Mouse (Mus musculus) gastrocnemius, adult 18-20 months (tissue): ENCODE data around the gene Serpina12. TPM values are rescaled to one million over a fixed set of nuclear protein-coding genes. Genes with fewer than 3 reads are reported as not detected.
A peak's percentile ranks its signal among the peaks of the same experiment; 100 is the strongest.

Experiments
- DNase-seq: peaks from one replicate; pipeline ENCODE4 v3.0.0; 2021; ENCODE audit warnings: low spot score
- long read RNA-seq, 2 experiments: library from polyadenylated mRNA; stranded (forward); transcript quantifications; one replicate each; pipeline ENCODE4 v2.0.0; 2021
- total RNA-seq, 2 experiments: library from RNA; stranded (reverse); gene quantifications; 2 replicates each; pipeline ENCODE4 v1.2.3; 2021

The Serpina12 gene
- not detected for total RNA-seq
- long read RNA-seq, experiment 1: 0 reads
- long read RNA-seq, experiment 2: 0 reads

- no peak for DNase-seq
These were observed at the start of gene Serpina12 for GRCm38 (mm10) chr12:104044343-104044742. Gene Serpina12 (minus strand): TSS chr12:104044443.

GRCm38 (mm10) chr12:104091303-104091702, 47.1 kb upstream of the Serpina12 start:
- no peak for DNase-seq

GRCm38 (mm10) chr12:104090119-104090518, 45.9 kb upstream of the Serpina12 start:
- no peak for DNase-seq

GRCm38 (mm10) chr12:104072286-104072685, 28.0 kb upstream of the Serpina12 start:
- DNase-seq: no peak

- no peak for DNase-seq
These were observed 27.5 kb upstream of the Serpina12 start for GRCm38 (mm10) chr12:104071708-104072107.

GRCm38 (mm10) chr12:104069620-104070019, 25.4 kb upstream of the Serpina12 start:
- DNase-seq: peak; percentile 69

GRCm38 (mm10) chr12:104067549-104067948, 23.3 kb upstream of the Serpina12 start:
- peak; percentile 58 for DNase-seq

GRCm38 (mm10) chr12:104066241-104066640, 22.0 kb upstream of the Serpina12 start:
- peak; percentile 66 for DNase-seq

GRCm38 (mm10) chr12:104064996-104065395, 20.8 kb upstream of the Serpina12 start:
- no peak for DNase-seq

GRCm38 (mm10) chr12:104064532-104064931, 20.3 kb upstream of the Serpina12 start:
- DNase-seq: no peak

GRCm38 (mm10) chr12:104061862-104062261, 17.6 kb upstream of the Serpina12 start:
- no peak for DNase-seq

GRCm38 (mm10) chr12:104060126-104060525, 15.9 kb upstream of the Serpina12 start:
- no peak for DNase-seq

- DNase-seq: no peak
These were observed 13.3 kb upstream of the Serpina12 start for GRCm38 (mm10) chr12:104057531-104057930.

- DNase-seq: no peak
These were observed 12.8 kb upstream of the Serpina12 start for GRCm38 (mm10) chr12:104057050-104057449.

- no peak for DNase-seq
These were observed 11.5 kb upstream of the Serpina12 start for GRCm38 (mm10) chr12:104055755-104056154.

- DNase-seq: no peak
These were observed 9.8 kb upstream of the Serpina12 start for GRCm38 (mm10) chr12:104053995-104054394.

GRCm38 (mm10) chr12:104045713-104046112, 1.5 kb upstream of the Serpina12 start:
- no peak for DNase-seq

GRCm38 (mm10) chr12:104042753-104043152, 1.5 kb downstream of the Serpina12 start:
- no peak for DNase-seq

GRCm38 (mm10) chr12:104041401-104041800, 2.8 kb downstream of the Serpina12 start:
- peak; percentile 89 for DNase-seq

GRCm38 (mm10) chr12:104038181-104038580, 6.1 kb downstream of the Serpina12 start:
- no peak for DNase-seq

- no peak for DNase-seq
These were observed 10.5 kb downstream of the Serpina12 start for GRCm38 (mm10) chr12:104033752-104034151.

- no peak for DNase-seq
These were observed 14.3 kb downstream of the Serpina12 start for GRCm38 (mm10) chr12:104029986-104030385.

GRCm38 (mm10) chr12:104015280-104015679, 29.0 kb downstream of the Serpina12 start:
- DNase-seq: no peak

- no peak for DNase-seq
These were observed 30.6 kb downstream of the Serpina12 start, which contains the start of gene Serpina9 for GRCm38 (mm10) chr12:104013620-104014019. Gene Serpina9 (minus strand): TSS chr12:104013755.
